Mouse (Mus musculus) lung, postnatal 14 days (tissue): ENCODE measurements at regions not wholly inside any gene's neighbourhood (a gene's known extent, or its start where the extent isn't known, plus 50 kb on each side); places are given as distances from the start of the nearest gene placed in this dataset.

Experiments used
- DNase-seq: peaks from one replicate; pipeline ENCODE4 v3.0.0; 2021

DNA sequence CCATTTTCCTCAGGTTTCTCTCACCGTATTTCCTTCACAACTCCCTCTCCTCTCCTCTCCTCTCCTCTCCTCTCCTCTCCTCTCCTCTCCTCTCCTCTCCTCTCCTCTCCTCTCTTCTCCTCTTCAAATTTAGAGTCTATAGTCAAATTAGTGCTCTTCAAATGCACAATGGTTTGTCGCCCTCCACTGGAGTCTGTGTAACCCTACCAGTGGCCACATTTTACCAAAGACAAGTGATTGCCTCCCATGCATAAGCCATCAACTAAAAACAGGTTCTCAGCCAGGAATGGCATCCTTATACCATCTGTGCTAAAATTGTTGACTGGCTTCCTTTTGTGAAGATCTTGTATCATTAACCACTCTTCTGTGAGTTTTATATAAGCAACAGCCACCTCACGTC lies 979.5 kb upstream of the Adam24 start:
- peak; percentile 28 for DNase-seq

GRCm38 (mm10) chr8:39705843-39706242 lies 969.0 kb upstream of the Adam24 start:
- DNase-seq, result no peak

- DNase-seq, result no peak
These were observed 932.5 kb upstream of the Adam24 start for GRCm38 (mm10) chr8:39742377-39742776.

DNA sequence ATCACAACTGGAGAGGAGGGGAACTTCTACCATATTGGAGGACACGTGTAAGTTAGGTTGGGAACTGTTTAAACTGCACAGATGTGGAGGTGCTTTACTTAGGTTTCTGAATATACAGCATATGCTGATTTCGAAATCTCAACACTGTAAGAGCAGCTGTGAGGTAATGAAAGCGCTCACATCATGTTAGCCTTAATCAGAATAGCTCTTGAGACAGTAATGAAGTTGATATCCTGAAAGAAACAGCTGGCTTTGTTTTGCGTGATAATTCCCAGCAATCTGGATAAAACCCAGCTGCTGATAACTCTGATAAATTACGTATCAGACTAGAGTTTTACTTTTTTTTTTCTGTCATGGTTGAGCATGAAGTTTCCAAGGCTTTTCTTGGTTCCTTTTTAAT lies 928.7 kb upstream of the Adam24 start:
- no peak for DNase-seq

DNA sequence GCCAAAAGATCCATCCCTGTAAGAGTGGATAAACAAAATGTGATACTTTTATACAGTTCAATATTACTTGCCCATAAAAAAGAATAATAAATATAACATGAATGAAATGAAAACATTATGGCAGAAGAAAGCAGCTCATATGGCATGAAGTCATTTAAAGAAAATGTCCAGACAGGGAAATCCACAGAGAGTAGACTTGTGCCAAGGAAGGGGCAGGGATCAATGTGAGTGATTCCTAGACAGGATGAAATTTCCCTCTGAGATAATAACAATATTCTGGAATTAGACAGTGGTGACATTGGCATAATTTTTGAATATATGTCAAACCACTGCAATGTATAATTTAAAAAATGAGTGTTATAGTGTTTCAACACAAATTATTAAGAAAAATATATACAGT lies 915.0 kb upstream of the Adam24 start:
- no peak for DNase-seq

GRCm38 (mm10) chr8:39779449-39779848 lies 895.4 kb upstream of the Adam24 start:
- no peak for DNase-seq

DNA sequence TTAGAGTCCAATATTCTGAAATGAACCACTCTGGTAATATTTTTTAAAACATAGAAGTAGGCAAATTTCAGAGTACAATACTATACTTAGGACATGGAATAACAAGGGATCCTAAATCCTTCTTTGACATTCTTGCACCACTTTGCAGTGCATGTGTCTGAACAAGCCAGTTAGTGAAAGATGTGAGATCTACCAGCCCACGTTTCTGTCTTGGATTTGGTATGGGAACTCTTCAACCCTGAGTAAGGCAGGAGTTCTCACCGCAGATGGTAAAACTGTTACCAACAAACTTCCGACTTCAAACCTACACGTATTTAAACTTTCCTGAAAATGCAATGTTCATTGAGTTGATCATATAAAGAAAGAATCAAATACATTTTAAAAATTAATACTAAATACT lies 894.7 kb upstream of the Adam24 start:
- no peak for DNase-seq

DNA sequence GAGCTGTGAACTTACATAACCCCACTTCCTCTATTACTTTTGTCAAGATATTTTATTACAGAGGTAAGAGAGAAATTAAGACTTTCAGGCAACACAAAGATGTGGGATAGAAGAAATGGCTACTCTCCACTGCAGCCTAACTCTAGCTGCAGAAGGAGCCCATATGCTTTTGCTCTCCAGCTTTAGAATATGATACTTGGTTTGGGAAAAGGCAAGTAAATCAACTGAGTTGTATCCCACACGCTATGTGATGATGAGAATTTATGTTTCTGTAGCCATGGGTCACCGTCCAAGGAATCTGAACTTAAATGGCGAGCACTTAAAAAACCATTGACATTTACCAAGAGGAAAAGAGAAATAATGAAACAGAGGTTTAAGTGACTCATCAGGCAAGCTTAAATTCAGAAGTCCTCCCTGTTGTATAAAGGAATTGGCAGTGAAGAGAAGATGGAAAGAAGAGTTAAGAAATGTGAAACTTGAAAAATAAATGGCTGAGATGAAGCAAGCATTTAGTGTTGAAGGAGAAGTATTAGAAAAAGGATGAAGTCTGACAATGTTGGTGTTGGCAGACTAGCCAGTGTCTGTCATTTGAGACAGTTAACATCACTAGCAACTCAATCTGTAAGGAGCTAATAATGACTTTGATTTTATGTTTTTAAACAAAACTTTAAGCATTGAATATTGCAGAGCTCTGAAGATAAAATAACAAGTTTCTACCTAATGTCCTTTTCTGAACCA lies 893.3 kb upstream of the Adam24 start:
- no peak for DNase-seq

DNA sequence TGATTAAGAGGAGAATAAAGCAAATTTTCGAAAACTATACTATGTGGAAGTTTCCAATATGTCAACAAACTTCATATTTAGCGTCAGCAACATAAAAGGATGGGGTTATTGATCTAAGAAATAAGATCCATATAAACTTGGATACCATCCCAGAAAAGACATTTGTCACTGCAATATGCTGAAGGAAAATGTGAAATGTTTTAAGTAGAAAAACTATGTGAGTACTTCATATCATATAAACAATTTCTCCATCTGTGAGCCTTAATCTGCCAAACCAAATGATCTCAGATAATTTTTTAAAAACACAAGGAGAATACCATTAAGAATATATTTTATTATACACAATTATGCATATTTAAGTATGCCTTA lies 892.7 kb upstream of the Adam24 start:
- no peak for DNase-seq
